Mouse (Mus musculus): ENCODE results near the gene Tulp3.

GRCm38 (mm10) chr6:128341956-128342723 lies 13.5 kb downstream of the Tulp3 start:
- TF ChIP-seq CTCF (IDR thresholded peaks at IDR 0.05; ENCODE audit: low read depth, low read length) (no peak), TAL1 (conservative IDR thresholded peaks at IDR 0.05; ENCODE audit: low read depth, low read length) (no peak), GATA1 (IDR thresholded peaks at IDR 0.05; ENCODE audit: borderline replicate concordance, low read length) (no peak)
